Mouse (Mus musculus) intestine, postnatal 0 days (tissue): ENCODE results near the gene Tmem179. TPM values are rescaled to one million over a fixed set of nuclear protein-coding genes. Genes with fewer than 3 reads are reported as not detected.
A peak's percentile ranks its signal among the peaks of the same experiment; 100 is the strongest.

ENCODE experiments used
- ATAC-seq: fragments of 200-750 bp; cut with Nextera tagmentation; 2 replicates; pipeline ENCODE4 v1.8.0; 2017; ENCODE audit warnings: mild to moderate bottlenecking, moderate TSS enrichment, moderate library complexity
- H3K27ac ChIP-seq: fragments of 300-500 bp; sonication (generic); 2 replicates; pipeline ENCODE4 v1.5.1; 2014; ENCODE audit warnings: mild to moderate bottlenecking, low read depth, low read length, moderate library complexity
- H3K27me3 ChIP-seq: fragments of 300-500 bp; sonication (generic); replicated peaks from 2 replicates; pipeline ENCODE4 v1.6.1; 2014; ENCODE audit warnings: low read length, mixed read lengths; ENCODE audit not compliant: control insufficient read depth, insufficient read depth
- H3K36me3 ChIP-seq: fragments of 300-500 bp; sonication (generic); 2 replicates; pipeline ENCODE4 v1.6.1; 2014; ENCODE audit warnings: mild to moderate bottlenecking, moderate library complexity; ENCODE audit not compliant: control insufficient read depth, insufficient read depth
- H3K4me1 ChIP-seq: fragments of 300-500 bp; sonication (generic); replicated peaks from 2 replicates; pipeline ENCODE4 v1.6.1; 2014; ENCODE audit warnings: antibody characterized with exemption, low read length, mixed read lengths; ENCODE audit not compliant: control insufficient read depth, insufficient read depth
- H3K4me2 ChIP-seq: fragments of 300-500 bp; sonication (generic); replicated peaks from 2 replicates; pipeline ENCODE4 v1.6.1; 2014; ENCODE audit warnings: low read depth, mild to moderate bottlenecking, moderate library complexity
- H3K4me3 ChIP-seq: fragments of 300-500 bp; sonication (generic); 2 replicates; pipeline ENCODE4 v1.5.1; 2014; ENCODE audit warnings: low read depth, low read length
- H3K9ac ChIP-seq: fragments of 300-500 bp; sonication (generic); 2 replicates; pipeline ENCODE4 v1.6.1; 2014; ENCODE audit warnings: mild to moderate bottlenecking, low read depth, low read length
- H3K9me3 ChIP-seq: fragments of 300-500 bp; sonication (generic); 2 replicates; pipeline ENCODE4 v1.6.1; 2016; ENCODE audit warnings: mixed run types; ENCODE audit not compliant: control insufficient read depth
- CTCF ChIP-seq: sonication (generic); IDR thresholded peaks from 2 replicates; pipeline ENCODE4 v1.5.1; 2016; ENCODE audit warnings: low read depth, mild to moderate bottlenecking, control low read depth, antibody characterized with exemption, moderate library complexity
- WGBS: fragments of 180-500 bp; shearing (Covaris S2); extraction: QIAGEN DNeasy Blood & Tissue Kit; methylation state at CpG from one replicate; pipeline ENCODE4 v1.1.7; 2014; 5-methylcytosine and 5-hydroxymethylcytosine counted together
- polyA plus RNA-seq: library from polyadenylated mRNA; unstranded; fragments of >200 nt; fragmentation: Nextera tagmentation; extraction: Ambion mirVana; gene quantifications from 2 replicates; pipeline ENCODE4 v1.2.1, GENCODE M21; 2015

Gene Tmem179
- polyA plus RNA-seq, result 1.8 and 1.9 TPM in 2 replicates

- no peaks in the 10 kb centered on the region; the same call in 1 of the 2 replicates for H3K27me3 ChIP-seq
- H3K27ac ChIP-seq, result no peak within 1 kb of the TSS
- H3K9ac ChIP-seq, result no peak within 1 kb of the TSS
- TF ChIP-seq CTCF, result no peak
- H3K36me3 ChIP-seq, result no peaks in the 10 kb centered on the region
- H3K4me3 ChIP-seq, result no peak within 1 kb of the TSS
- ATAC-seq, result peak; percentile 53; the same call in 1 of the 2 replicates
- 15% methylated on average over 14 of the region's 14 CpGs for WGBS
- no peak within 1 kb of the TSS for H3K4me2 ChIP-seq
- no peaks in the 10 kb centered on the region for H3K4me1 ChIP-seq
- H3K9me3 ChIP-seq, result no peaks in the 10 kb centered on the region
These were observed at the start of gene Tmem179 for GRCm38 (mm10) chr12:112516697-112517337. Gene Tmem179, minus strand, starts transcription at chr12:112516747.

GRCm38 (mm10) chr12:112563011-112563410 lies 46.5 kb upstream of the Tmem179 start:
- H3K9ac ChIP-seq, result no peak overlapping the region
- no peaks in the 10 kb centered on the region for H3K9me3 ChIP-seq
- WGBS, result 85% methylated on average over 6 of the region's 6 CpGs
- no peak overlapping the region for H3K4me3 ChIP-seq
- TF ChIP-seq CTCF, result no peak
- no peak overlapping the region for H3K27ac ChIP-seq
- no peaks in the 10 kb centered on the region for H3K27me3 ChIP-seq
- ATAC-seq, result no peak
- no peaks in the 10 kb centered on the region for H3K4me1 ChIP-seq
- no peak overlapping the region for H3K4me2 ChIP-seq
- H3K36me3 ChIP-seq, result no peaks in the 10 kb centered on the region

GRCm38 (mm10) chr12:112562462-112562861 lies 45.9 kb upstream of the Tmem179 start:
- WGBS, result 59% methylated on average over 5 of the region's 5 CpGs
- peak; percentile 44 for TF ChIP-seq CTCF

GRCm38 (mm10) chr12:112561163-112561562 lies 44.6 kb upstream of the Tmem179 start:
- no peak for TF ChIP-seq CTCF
- Histone ChIP-seq H3K4me3 (no peak overlapping the region), H3K27me3 (no peaks in the 10 kb centered on the region), H3K9me3 (no peaks in the 10 kb centered on the region), H3K36me3 (no peaks in the 10 kb centered on the region), H3K27ac (no peak overlapping the region), H3K9ac (no peak overlapping the region), H3K4me1 (no peaks in the 10 kb centered on the region), H3K4me2 (no peak overlapping the region)
- no peak for ATAC-seq
- WGBS, result 75% methylated on average over 3 of the region's 3 CpGs

More at GRCm38 (mm10) chr12:112562462-112562861, 45.9 kb upstream of the Tmem179 start:
- Histone ChIP-seq H3K9me3 (no peaks in the 10 kb centered on the region), H3K4me3 (no peak overlapping the region), H3K4me2 (no peak overlapping the region), H3K36me3 (no peaks in the 10 kb centered on the region), H3K4me1 (no peaks in the 10 kb centered on the region), H3K9ac (no peak overlapping the region), H3K27me3 (no peaks in the 10 kb centered on the region), H3K27ac (no peak overlapping the region)
- ATAC-seq, result no peak

GRCm38 (mm10) chr12:112560176-112560797 lies 43.7 kb upstream of the Tmem179 start:
- no peak overlapping the region for H3K9ac ChIP-seq
- H3K4me1 ChIP-seq, result no peaks in the 10 kb centered on the region
- no peaks in the 10 kb centered on the region for H3K9me3 ChIP-seq
- no peak overlapping the region for H3K4me2 ChIP-seq
- no peak overlapping the region for H3K4me3 ChIP-seq
- H3K36me3 ChIP-seq, result no peaks in the 10 kb centered on the region
- no peak for ATAC-seq
- H3K27ac ChIP-seq, result no peak overlapping the region
- peak; percentile 72 for TF ChIP-seq CTCF
- WGBS, result 67% methylated on average over 5 of the region's 5 CpGs
- no peaks in the 10 kb centered on the region for H3K27me3 ChIP-seq

GRCm38 (mm10) chr12:112559671-112560070 lies 43.1 kb upstream of the Tmem179 start:
- Histone ChIP-seq H3K9ac (no peak overlapping the region), H3K9me3 (no peaks in the 10 kb centered on the region), H3K4me1 (no peaks in the 10 kb centered on the region), H3K27ac (no peak overlapping the region), H3K36me3 (no peaks in the 10 kb centered on the region), H3K4me2 (no peak overlapping the region), H3K27me3 (no peaks in the 10 kb centered on the region), H3K4me3 (no peak overlapping the region)
- TF ChIP-seq CTCF, result no peak
- 60% methylated on average over 6 of the region's 6 CpGs for WGBS
- ATAC-seq, result no peak
